Mouse (Mus musculus): ENCODE results near the gene Mrps23. TPM values are rescaled to one million over a fixed set of nuclear protein-coding genes. Genes with fewer than 3 reads are reported as not detected.

Gene Mrps23
- total and polyA plus RNA-seq, 2 experiments from 2014 or later, result 156 to 240 TPM

DNA sequence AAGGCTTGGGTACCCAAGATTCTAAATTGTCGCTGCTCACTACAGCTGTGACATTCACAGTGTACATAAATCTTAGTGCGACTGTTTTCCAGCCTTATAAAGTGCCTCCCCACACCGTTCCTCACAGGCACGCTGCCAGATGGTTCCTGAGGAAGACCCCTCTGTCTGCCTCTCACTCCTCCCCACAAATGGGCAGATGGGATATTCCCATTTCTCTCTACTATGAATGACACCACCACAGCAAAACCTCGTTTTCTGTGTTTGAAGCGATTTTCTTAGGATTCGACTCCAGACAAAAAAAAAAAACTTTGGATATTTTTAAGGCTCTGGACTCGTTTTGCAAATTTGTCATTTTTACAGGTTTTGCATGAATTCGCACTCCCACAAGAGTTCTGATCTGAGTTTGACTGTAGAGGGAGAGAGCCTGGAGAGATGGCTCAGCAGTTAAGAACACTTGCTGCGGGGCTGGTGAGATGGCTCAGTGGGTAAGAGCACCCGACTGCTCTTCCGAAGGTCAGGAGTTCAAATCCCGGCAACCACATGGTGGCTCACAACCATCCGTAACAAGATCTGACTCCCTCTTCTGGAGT lies 41.5 kb downstream of the Mrps23 start:
- ATAC-seq (ENCODE audit: insufficient read depth, low read depth) (no peak), DNase-seq (ENCODE audit: low spot score) (no peak)
- H3K4me3 ChIP-seq (ENCODE audit: low read depth, low read length), result no peak overlapping the region
- no peaks in the 10 kb centered on the region for H3K9me3 ChIP-seq (replicated peaks; ENCODE audit: control insufficient read depth, low read length)
- no peak overlapping the region for H3K27ac ChIP-seq (ENCODE audit: low read depth)
- H3K9ac ChIP-seq (replicated peaks; ENCODE audit: low read depth, low read length), result no peak overlapping the region
- no peaks in the 10 kb centered on the region for H3K36me3 ChIP-seq (replicated peaks; ENCODE audit: control insufficient read depth, insufficient read depth, low read length)
- no peak overlapping the region for H3K4me2 ChIP-seq (ENCODE audit: low read depth, low read length)
- TF ChIP-seq EP300 (IDR thresholded peaks at IDR 0.05; ENCODE audit: low read depth), result no peak
- no peak for TF ChIP-seq CTCF (IDR thresholded peaks at IDR 0.05; ENCODE audit: low read depth)
- H3K27me3 ChIP-seq (ENCODE audit: control insufficient read depth, insufficient read depth, low read length), result no peaks in the 10 kb centered on the region
- 81% methylated on average over 14 of the region's 14 CpGs for WGBS
- H3K4me1 ChIP-seq (ENCODE audit: control insufficient read depth, insufficient read depth), result peaks cover 9% of the 10 kb centered on the region

DNA sequence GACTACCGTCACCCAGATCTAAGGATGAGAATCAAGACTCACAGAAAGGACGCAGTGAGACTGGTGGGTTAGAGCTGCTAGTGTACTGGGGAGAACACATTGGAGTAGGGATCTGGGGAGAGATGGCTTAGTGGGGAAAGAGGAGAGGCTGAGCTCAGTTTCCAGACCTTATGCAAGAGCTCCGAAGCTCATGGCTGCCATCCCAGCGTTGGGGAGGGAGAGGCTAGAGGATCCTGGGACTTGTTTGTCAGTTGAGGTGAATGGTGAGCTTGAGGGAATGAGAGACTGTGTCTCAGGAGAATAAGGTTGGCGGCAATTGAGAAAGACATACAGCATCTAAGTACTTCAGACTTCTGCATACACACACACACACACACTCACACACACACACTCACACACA lies 44.4 kb downstream of the Mrps23 start:
- no peak for ATAC-seq (ENCODE audit: insufficient read depth, low read depth)
- no peaks in the 10 kb centered on the region for H3K36me3 ChIP-seq (replicated peaks; ENCODE audit: control insufficient read depth, insufficient read depth, low read length)
- TF ChIP-seq EP300 (IDR thresholded peaks at IDR 0.05; ENCODE audit: low read depth), result no peak
- no peak for TF ChIP-seq CTCF (IDR thresholded peaks at IDR 0.05; ENCODE audit: low read depth)
- no peak overlapping the region for H3K4me2 ChIP-seq (ENCODE audit: low read depth, low read length)
- DNase-seq (ENCODE audit: low spot score), result no peak
- H3K9ac ChIP-seq (replicated peaks; ENCODE audit: low read depth, low read length), result no peak overlapping the region
- no peak overlapping the region for H3K4me3 ChIP-seq (ENCODE audit: low read depth, low read length)
- no peak overlapping the region for H3K27ac ChIP-seq (ENCODE audit: low read depth)
- H3K27me3 ChIP-seq (ENCODE audit: control insufficient read depth, insufficient read depth, low read length), result no peaks in the 10 kb centered on the region
- no peaks in the 10 kb centered on the region for H3K9me3 ChIP-seq (replicated peaks; ENCODE audit: control insufficient read depth, low read length)
- H3K4me1 ChIP-seq (ENCODE audit: control insufficient read depth, insufficient read depth), result peaks cover 19% of the 10 kb centered on the region
- WGBS, result 72% methylated on average over 5 of the region's 5 CpGs

DNA sequence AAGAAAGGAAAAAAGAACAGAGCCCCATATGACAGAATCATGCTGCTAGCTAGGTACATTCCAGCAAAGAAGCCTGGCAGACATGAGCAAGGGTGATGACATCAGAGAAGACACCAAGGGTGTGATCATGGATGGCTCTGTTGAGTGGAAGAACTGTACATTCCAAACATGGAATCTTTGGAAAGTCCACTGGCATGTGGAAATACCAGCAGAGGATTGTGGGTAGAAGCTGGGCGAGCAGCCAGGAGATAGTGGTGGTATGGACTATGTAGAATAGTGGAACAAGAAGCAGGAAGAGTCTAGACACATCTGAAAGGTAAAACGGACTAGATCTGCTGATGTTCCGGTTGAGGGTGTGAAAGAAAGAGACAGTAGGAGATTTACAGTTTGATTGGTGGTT lies 46.4 kb downstream of the Mrps23 start:
- Histone ChIP-seq H3K36me3 (replicated peaks; ENCODE audit: control insufficient read depth, insufficient read depth, low read length) (no peaks in the 10 kb centered on the region), H3K27ac (ENCODE audit: low read depth) (peak overlapping the region; percentile 72), H3K9ac (replicated peaks; ENCODE audit: low read depth, low read length) (no peak overlapping the region), H3K27me3 (ENCODE audit: control insufficient read depth, insufficient read depth, low read length) (no peaks in the 10 kb centered on the region), H3K4me3 (ENCODE audit: low read depth, low read length) (no peak overlapping the region), H3K9me3 (replicated peaks; ENCODE audit: control insufficient read depth, low read length) (no peaks in the 10 kb centered on the region), H3K4me2 (ENCODE audit: low read depth, low read length) (no peak overlapping the region), H3K4me1 (ENCODE audit: control insufficient read depth, insufficient read depth) (peaks cover 20% of the 10 kb centered on the region)
- DNase-seq (ENCODE audit: low spot score) (peak; percentile 85), ATAC-seq (ENCODE audit: insufficient read depth, low read depth) (peak; percentile 73)
- WGBS, result 22% methylated on average over 3 of the region's 3 CpGs
- TF ChIP-seq CTCF (IDR thresholded peaks at IDR 0.05; ENCODE audit: low read depth), result no peak
- TF ChIP-seq EP300 (IDR thresholded peaks at IDR 0.05; ENCODE audit: low read depth), result peak; percentile 93

GRCm38 (mm10) chr11:88251295-88251694 lies 47.1 kb downstream of the Mrps23 start:
- Histone ChIP-seq H3K36me3 (replicated peaks; ENCODE audit: control insufficient read depth, insufficient read depth, low read length) (no peaks in the 10 kb centered on the region), H3K27ac (ENCODE audit: low read depth) (peak overlapping the region; percentile 68), H3K4me3 (ENCODE audit: low read depth, low read length) (no peak overlapping the region), H3K27me3 (ENCODE audit: control insufficient read depth, insufficient read depth, low read length) (no peaks in the 10 kb centered on the region), H3K9me3 (replicated peaks; ENCODE audit: control insufficient read depth, low read length) (no peaks in the 10 kb centered on the region), H3K4me1 (ENCODE audit: control insufficient read depth, insufficient read depth) (peaks cover 20% of the 10 kb centered on the region), H3K4me2 (ENCODE audit: low read depth, low read length) (no peak overlapping the region), H3K9ac (replicated peaks; ENCODE audit: low read depth, low read length) (no peak overlapping the region)
- no peak for TF ChIP-seq CTCF (IDR thresholded peaks at IDR 0.05; ENCODE audit: low read depth)
- TF ChIP-seq EP300 (IDR thresholded peaks at IDR 0.05; ENCODE audit: low read depth), result no peak
- ATAC-seq (ENCODE audit: insufficient read depth, low read depth), result no peak
- no peak for DNase-seq (ENCODE audit: low spot score)
- 79% methylated on average over 7 of the region's 7 CpGs for WGBS

DNA sequence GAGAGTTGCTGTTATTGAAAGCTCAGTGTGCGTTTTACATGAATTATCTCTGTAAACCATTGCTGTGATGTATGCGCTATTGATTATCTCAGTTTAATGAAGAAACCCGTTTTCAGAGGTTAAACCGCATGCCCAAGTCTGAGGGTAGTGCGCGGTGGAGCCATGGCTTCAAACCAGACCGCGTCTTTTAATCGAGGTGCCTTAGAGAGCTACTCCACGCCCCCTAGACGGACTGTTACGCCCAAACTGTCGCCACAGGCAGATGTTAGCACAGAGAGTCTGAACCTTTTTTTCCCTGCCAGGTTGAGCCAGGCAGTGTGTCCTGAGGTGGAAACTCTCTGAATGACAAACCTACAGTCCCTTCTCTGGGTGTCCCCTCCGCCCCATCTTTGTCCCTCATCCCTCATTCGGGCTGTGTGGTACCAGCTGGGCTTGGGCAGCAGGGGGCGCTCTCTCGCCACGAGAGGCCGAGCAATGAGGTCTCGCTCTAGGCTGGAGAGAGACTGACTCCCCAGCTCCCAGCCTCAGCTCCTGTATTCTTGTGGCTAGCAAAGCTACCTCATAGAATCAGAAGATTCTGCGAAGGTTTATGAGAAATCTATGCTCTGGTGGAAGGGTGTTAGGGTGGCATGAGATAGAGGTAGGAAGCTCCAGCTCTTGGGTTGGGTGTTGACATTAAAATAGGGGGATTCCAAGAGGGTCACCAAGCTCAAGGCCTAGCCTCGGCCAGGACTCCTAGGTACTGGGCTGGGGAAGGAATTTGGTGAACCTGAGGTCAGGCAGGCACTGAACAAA lies 48.0 kb downstream of the Mrps23 start:
- H3K9ac ChIP-seq (replicated peaks; ENCODE audit: low read depth, low read length), result no peak overlapping the region
- H3K4me1 ChIP-seq (ENCODE audit: control insufficient read depth, insufficient read depth), result peaks cover 20% of the 10 kb centered on the region
- no peaks in the 10 kb centered on the region for H3K27me3 ChIP-seq (ENCODE audit: control insufficient read depth, insufficient read depth, low read length)

More for the DNA sequence above, 48.0 kb downstream of the Mrps23 start:
- 16% methylated on average over 22 of the region's 22 CpGs for WGBS
- TF ChIP-seq CTCF (IDR thresholded peaks at IDR 0.05; ENCODE audit: low read depth) (peak; percentile 98), EP300 (IDR thresholded peaks at IDR 0.05; ENCODE audit: low read depth) (no peak)
- ATAC-seq (ENCODE audit: insufficient read depth, low read depth) (peak; percentile 85), DNase-seq (ENCODE audit: low spot score) (peak; percentile 84)
- Histone ChIP-seq H3K4me3 (ENCODE audit: low read depth, low read length) (no peak overlapping the region), H3K4me2 (ENCODE audit: low read depth, low read length) (peak overlapping the region; percentile 31; the same call in 1 of the 2 replicates), H3K36me3 (replicated peaks; ENCODE audit: control insufficient read depth, insufficient read depth, low read length) (no peaks in the 10 kb centered on the region), H3K9me3 (replicated peaks; ENCODE audit: control insufficient read depth, low read length) (no peaks in the 10 kb centered on the region), H3K27ac (ENCODE audit: low read depth) (peak overlapping the region; percentile 65)

All from heart, postnatal 0 days (tissue).